Mouse (Mus musculus): ENCODE results near the gene Reg3g.

DNA sequence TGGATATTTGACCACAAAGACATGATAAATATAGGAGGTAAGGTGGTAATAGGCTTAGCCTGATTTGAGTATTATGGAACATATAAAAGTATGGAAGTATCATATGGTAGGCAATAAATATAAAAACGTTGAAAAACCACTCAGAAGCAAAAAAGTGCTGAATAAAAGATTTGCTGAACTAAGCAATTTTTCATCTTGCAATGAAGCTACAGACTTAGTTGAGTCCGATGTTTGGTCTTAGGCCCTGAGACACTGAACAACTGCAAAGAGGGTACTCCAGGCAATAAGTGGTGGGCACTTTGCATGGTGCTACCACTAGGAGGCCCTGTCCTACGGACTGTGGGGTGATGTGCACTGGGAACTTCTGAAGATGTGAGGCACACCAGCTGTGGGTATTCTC is 37.1 kb upstream of the Reg3g start:
- TF ChIP-seq CTCF (IDR thresholded peaks at IDR 0.05; ENCODE audit: low read depth, low read length) (no peak), POLR2A (IDR thresholded peaks at IDR 0.05; ENCODE audit: extremely low read depth, insufficient read depth, low read length) (no peak)

Measured in liver, adult 2 months (tissue).